Mouse (Mus musculus) ovary, postnatal 10 days (tissue): ENCODE measurements at regions not wholly inside any gene's neighbourhood (a gene's known extent, or its start where the extent isn't known, plus 50 kb on each side); places are given as distances from the start of the nearest gene placed in this dataset.

ENCODE experiments used
- DNase-seq: peaks from one replicate; pipeline ENCODE4 v3.0.0; 2022; ENCODE audit warnings: low spot score

DNA sequence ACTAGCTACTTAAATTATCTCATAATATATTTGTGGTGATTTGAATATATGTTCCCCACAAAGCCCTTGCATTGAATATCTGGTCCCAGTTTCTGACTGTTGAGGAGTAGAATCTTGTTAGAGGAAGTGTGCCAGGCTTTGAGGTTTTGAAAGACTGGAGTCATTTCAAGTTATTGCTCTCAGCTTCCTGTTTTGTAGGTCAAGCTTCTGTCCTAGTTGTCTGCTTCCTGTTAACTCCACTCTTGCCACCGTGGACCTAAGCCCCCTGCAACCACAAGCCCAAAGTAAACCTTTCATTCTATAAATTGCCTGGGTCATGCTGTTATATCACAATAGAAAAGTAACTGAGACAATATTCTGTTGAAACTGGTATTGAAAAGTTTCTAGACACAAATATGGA, 1232.3 kb upstream of the Lrrc6 start:
- DNase-seq, result no peak

GRCm38 (mm10) chr15:67729492-67729891, 1228.8 kb upstream of the Lrrc6 start:
- no peak for DNase-seq

DNA sequence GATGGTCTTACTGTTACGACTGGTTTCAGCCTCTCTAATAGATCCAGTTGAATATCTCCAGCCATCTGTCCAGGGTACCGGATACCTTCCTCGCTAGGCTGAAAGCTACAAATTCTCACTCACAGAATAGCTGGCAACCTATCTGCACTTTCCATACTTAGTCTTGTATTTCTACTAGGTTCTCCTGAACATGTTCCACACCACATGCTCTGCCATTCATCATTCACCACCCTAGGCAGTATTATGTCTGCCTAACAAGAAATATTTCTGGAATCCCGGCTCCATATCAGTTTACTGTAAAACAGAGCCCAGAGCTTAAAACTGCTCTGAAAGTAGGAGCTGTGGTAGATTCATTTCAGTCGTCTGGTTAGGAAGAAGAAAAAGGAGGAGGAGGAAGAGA, 1224.5 kb upstream of the Lrrc6 start:
- no peak for DNase-seq

DNA sequence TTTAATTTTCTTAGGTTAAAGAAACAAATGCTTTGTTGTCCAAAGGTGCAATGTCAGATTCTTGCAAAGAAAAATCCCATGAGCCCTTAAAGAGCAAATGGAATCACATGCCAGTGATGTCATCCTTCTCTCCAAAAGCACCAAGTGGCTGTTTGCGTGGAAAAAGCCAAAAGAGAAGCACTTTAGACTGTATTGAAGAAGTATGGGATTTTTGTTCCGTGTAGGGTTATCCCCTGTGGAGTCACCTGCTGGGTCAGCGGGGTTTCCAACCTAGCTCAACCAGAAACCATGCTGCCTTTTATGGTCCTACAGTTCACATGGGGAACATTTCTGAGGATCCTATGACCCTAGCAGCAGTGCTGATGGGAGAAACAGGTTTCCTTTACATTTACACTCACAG, 1213.5 kb upstream of the Lrrc6 start:
- DNase-seq, result no peak

DNA sequence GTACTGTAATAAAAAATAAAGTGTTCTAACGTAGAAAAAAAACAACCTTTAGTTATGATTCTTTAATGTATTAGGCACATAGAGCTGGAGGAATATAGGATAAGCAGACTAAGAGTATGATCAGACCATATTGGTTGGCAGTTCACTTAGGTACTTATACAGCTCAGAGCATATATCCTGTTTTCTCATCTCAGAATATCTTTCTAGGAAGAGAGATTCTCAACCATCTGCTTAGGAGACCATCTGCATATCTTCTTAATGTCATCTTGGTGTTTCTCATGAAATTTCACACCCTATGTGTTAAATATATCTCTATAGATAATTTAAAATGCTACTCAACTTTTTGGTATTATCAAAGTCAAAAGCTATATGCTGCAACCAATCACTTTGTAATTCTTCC, 1185.4 kb upstream of the Lrrc6 start:
- no peak for DNase-seq

- no peak for DNase-seq
These were observed 1172.6 kb upstream of the Lrrc6 start for GRCm38 (mm10) chr15:67673276-67673675.

GRCm38 (mm10) chr15:67636155-67636554, 1135.4 kb upstream of the Lrrc6 start:
- DNase-seq, result no peak

DNA sequence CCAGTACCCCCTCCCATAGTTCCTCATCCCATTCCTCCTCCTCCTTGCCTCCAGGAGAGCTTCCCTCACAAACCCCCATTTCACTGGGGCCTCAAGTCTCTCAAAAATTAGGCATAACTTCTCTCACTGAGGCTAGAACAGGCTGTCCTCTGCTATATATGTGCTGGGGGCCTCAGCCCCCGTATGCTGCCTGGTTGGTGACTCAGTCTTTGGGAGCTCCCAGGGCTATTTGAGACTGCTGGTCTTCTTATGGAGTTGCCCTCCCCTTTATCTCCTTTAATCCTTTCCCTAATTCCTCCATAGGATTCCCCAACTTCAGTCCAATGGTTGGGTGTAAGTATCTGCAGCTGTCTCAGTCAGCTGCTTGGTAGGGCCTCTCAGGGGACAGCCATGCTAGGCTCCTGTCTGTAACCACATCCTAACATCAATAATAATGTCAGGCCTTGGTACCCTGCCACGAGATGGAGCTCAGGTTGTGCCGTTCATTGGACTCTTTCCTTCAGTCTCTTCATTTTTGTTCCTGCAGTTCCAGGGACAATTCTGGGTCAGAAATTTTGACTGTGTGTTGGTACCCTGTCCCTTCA, 1126.1 kb upstream of the Lrrc6 start:
- no peak for DNase-seq

- DNase-seq, result no peak
These were observed 1111.2 kb upstream of the Lrrc6 start for GRCm38 (mm10) chr15:67611896-67612295.

GRCm38 (mm10) chr15:67598426-67598825, 1097.7 kb upstream of the Lrrc6 start:
- DNase-seq, result no peak

DNA sequence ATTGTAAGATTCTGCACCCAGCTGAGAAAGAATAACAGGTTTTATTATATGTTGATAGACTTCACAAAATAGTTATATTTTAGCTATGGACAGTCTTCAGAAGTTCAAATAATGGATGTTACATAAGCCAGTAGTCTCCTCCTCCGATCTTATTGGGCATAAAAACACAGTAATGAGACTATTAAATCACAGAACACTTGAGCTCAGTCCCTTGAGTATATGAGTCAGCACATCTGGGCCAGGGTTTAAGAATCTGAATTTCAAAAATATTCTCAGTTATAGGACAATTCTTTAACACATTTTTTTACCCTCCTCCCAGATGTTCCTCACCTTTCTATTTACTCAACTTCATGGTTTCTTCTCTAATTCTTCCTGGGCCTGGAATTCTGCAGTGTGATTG, 1075.9 kb upstream of the Lrrc6 start:
- DNase-seq, result no peak

- DNase-seq, result no peak
These were observed 1070.9 kb upstream of the Lrrc6 start for GRCm38 (mm10) chr15:67571614-67572013.

GRCm38 (mm10) chr15:67557304-67557703, 1056.6 kb upstream of the Lrrc6 start:
- no peak for DNase-seq

GRCm38 (mm10) chr15:67551911-67552310, 1051.2 kb upstream of the Lrrc6 start:
- no peak for DNase-seq

DNA sequence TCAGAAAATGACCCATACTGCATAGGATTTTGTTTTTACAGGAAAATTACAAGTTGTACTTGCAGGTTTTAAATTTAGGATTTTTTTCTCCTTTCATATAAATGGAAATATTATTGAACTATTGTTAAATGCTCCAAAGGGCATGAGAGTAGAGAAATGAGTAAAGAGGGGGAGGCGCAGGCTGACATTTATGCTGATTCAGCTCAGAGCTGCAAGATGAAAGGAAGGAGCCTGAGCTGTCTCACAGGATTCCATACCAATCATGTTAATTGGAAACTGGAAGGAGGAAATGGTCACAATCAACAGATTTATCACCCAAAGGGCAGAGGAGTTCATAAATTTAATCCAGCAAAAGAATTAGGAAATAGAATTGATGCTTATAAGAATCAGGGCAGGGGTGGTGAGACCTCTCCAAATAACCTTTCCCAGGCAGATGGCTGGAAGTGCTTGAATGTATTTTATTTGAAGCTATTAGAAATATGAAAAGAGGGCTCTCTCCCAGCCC, 1046.2 kb upstream of the Lrrc6 start:
- DNase-seq, result no peak

DNA sequence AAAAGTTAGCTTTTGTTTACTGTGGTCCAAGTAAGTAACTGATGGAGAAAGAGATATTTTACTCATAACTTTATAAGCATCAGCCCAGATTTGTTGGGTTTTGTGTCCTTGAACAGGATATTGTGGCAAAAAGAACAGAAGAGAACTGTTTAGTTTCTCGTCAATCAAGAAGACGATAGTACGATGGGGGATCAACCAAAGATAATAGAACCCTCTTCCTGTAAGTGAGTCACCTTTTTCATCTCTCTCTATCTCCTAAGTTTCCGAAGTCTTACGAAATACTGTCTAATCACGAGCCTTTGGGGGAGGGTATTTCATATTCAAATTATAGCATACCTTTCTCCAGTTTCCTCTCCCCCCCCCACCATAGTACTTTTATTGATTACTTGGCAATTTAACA, 1045.0 kb upstream of the Lrrc6 start:
- no peak for DNase-seq

DNA sequence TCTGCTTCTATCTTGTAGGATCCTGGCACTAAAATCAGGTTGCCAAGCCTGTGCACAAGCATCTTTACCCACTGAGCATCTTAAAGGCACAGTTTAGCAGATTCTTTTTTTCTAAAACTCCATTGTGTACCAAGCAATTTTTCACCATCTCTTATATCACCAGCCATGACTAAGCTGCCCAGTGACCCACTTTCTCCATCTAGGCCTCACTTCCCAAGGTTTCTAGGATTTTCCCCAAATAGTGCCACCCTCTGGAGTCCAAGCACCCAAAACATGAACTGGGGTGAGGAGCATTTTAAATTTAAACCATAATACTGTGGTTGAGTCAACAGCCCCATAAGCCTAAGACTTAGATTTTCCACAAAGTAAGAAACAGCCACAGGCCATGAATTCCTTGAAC, 1013.0 kb upstream of the Lrrc6 start:
- no peak for DNase-seq

- DNase-seq, result no peak
These were observed 994.4 kb upstream of the Lrrc6 start for GRCm38 (mm10) chr15:67495001-67495658.

DNA sequence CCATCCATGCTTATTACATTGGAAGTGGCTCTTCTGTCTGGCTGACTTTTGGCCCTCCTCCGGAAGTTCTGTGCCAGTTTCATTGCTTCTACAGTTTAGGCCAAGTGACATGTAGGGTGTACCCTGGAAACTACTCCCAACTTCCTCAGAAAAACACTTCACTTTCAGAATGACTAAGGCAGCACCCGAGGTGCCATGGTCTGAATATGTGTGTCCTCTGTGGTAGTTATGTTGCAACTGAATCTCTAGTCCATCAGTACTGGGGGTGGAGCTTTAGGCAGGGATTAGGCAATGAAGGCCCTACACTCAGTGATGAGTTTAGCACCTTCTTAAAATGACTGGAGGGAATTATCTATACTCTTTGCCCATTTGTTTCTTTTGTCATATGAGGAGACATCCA, 981.0 kb upstream of the Lrrc6 start:
- DNase-seq, result no peak

DNA sequence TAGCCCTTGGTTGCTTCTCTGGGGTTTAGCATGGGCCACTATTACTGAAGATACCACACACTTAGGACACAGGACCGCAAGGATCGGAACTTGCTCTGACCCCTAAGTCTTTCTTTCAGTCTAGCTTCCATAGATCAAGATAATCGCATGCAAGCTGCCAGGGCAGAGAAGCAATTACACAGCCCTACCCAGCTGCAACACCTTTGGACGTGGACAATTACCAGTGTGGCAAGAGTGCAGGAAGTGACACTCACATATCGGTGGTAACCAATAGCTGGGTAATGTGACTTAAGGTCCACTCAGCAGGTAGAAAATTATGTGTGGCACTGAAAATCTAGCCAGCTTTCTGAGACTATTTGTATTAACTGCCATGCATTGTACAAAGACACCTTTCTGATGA, 973.6 kb upstream of the Lrrc6 start:
- no peak for DNase-seq

- DNase-seq, result no peak
These were observed 972.3 kb upstream of the Lrrc6 start for GRCm38 (mm10) chr15:67472979-67473378.

- no peak for DNase-seq
These were observed 970.6 kb upstream of the Lrrc6 start for GRCm38 (mm10) chr15:67471283-67471682.

DNA sequence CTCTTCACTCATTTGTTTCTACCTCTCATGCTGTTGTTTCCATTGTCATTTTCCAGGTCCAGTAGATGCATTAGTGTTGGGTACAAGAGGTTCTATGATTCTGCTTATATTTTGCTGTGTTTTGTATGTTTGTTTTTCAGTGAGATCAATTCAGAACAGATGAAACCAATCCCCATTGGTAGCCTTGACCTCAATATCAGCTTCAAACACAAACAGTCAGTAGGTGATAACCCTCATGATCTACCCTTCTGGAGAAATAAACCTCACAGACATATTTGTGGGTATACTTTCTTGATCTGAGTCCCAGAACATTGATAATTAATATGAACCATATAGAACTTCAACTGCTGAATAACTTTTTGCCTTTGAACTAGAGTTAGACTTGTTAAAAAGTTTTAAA, 969.3 kb upstream of the Lrrc6 start:
- no peak for DNase-seq
